Comparison of ENCODE assay signal across 8 mouse cellular contexts in the genomic region with DNA sequence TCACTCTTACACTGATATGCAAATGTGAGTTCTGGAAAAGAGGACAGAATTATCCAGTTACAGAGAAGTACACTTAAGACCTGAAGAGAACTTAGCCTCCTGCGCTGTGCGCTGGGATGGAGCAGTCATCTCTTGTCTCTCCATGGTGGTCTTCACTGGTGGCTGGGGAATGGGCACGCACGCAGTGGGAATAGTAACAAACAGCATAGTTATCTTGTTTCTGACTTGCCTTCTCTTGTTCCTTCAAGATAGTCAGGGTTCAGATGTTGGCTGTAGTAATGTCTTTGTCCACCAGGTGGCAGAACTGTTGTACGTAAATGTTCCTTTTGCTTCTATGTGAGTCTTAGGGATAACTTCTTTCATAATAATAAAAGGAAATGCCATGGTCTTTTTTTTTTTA. TPM values are rescaled to one million over a fixed set of nuclear protein-coding genes. Genes with fewer than 3 reads are reported as not detected.
DNase-seq lines count a peak whose midpoint lies in the region; ATAC-seq and TF ChIP-seq lines count a peak whose summit lies in the region.

No protein-coding gene starts in this region.

- no peak for TF ChIP-seq EP300 in heart, adult 2 months (IDR thresholded peaks at IDR 0.05; ENCODE audit: insufficient read depth, low read depth, low read length)

- no peaks in the 10 kb centered on the region for H3K27me3 ChIP-seq in heart, adult 2 months (ENCODE audit: control insufficient read depth, insufficient read depth, low read length)
- H3K27me3 ChIP-seq in heart, embryonic 11.5 days (ENCODE audit: control insufficient read depth, insufficient read depth, low read length): no peaks in the 10 kb centered on the region
- H3K27me3 ChIP-seq in embryonic facial prominence, embryonic 13.5 days: no peaks in the 10 kb centered on the region
- no peaks in the 10 kb centered on the region for H3K27me3 ChIP-seq in megakaryocyte, embryonic 14.5 days (replicated peaks)

- no peak overlapping the region for H3K9ac ChIP-seq in heart, adult 2 months (ENCODE audit: low read depth, low read length)
- no peak overlapping the region for H3K9ac ChIP-seq in heart, embryonic 11.5 days (ENCODE audit: low read depth, low read length)
- H3K9ac ChIP-seq in embryonic facial prominence, embryonic 13.5 days: no peak overlapping the region

- DNase-seq in heart, adult 2 months: peak; percentile 48 to 60
- DNase-seq in adrenal gland, postnatal 36 days: peak; percentile 58 to 69
- DNase-seq in heart, postnatal 14 days: peak; percentile 67 to 80
- peak; percentile 83 to 85 for DNase-seq in layer of hippocampus, postnatal 10 days (ENCODE audit: low spot score in 2 of 2)
- DNase-seq in spleen, adult 12 weeks (ENCODE audit: low spot score): peak; percentile 49

- H3K36me3 ChIP-seq in heart, adult 2 months (ENCODE audit: control insufficient read depth, insufficient read depth, low read length): no peaks in the 10 kb centered on the region; the same call in none of the 2 replicates
- peaks cover 9% of the 10 kb centered on the region; the same call in 1 of the 2 replicates for H3K36me3 ChIP-seq in heart, embryonic 11.5 days (ENCODE audit: control insufficient read depth, insufficient read depth, low read length)
- H3K36me3 ChIP-seq in embryonic facial prominence, embryonic 13.5 days: peaks cover 15% of the 10 kb centered on the region
- peaks cover 57% of the 10 kb centered on the region for H3K36me3 ChIP-seq in megakaryocyte, embryonic 14.5 days (replicated peaks; ENCODE audit: low read length)

- no peak overlapping the region for H3K4me3 ChIP-seq in heart, adult 2 months
- no peak overlapping the region for H3K4me3 ChIP-seq in heart, embryonic 11.5 days (ENCODE audit: low read depth, low read length)
- H3K4me3 ChIP-seq in embryonic facial prominence, embryonic 13.5 days: no peak overlapping the region
- H3K4me3 ChIP-seq in megakaryocyte, embryonic 14.5 days (replicated peaks): peak overlapping the region; percentile 3

- 34% methylated on average over 5 of the region's 5 CpGs for whole genome bisulfite sequencing in heart, adult 2 months
- WGBS in heart, embryonic 11.5 days (ENCODE audit: insufficient replicate concordance): 21% methylated on average over 5 of the region's 5 CpGs
- WGBS in embryonic facial prominence, embryonic 13.5 days: 27% methylated on average over 5 of the region's 5 CpGs

- H3K27ac ChIP-seq in heart, adult 2 months: no peak overlapping the region
- no peak overlapping the region for H3K27ac ChIP-seq in heart, embryonic 11.5 days (ENCODE audit: low read depth, low read length)
- H3K27ac ChIP-seq in embryonic facial prominence, embryonic 13.5 days: peak overlapping the region; percentile 22; the same call in 1 of the 2 replicates

- no peak for TF ChIP-seq POLR2A in heart, adult 2 months (IDR thresholded peaks at IDR 0.05; ENCODE audit: insufficient read depth, low read depth, low read length)

- peaks cover 3% of the 10 kb centered on the region for H3K79me2 ChIP-seq in heart, adult 2 months (replicated peaks; ENCODE audit: control insufficient read depth, insufficient read depth, low read length)

- no peaks in the 10 kb centered on the region for H3K9me3 ChIP-seq in heart, embryonic 11.5 days (replicated peaks; ENCODE audit: control insufficient read depth, low read length)
- H3K9me3 ChIP-seq in embryonic facial prominence, embryonic 13.5 days: no peaks in the 10 kb centered on the region
- peaks cover 5% of the 10 kb centered on the region for H3K9me3 ChIP-seq in megakaryocyte, embryonic 14.5 days

- TF ChIP-seq CTCF in heart, adult 2 months (IDR thresholded peaks at IDR 0.05): peak; percentile 91

- H3K4me2 ChIP-seq in heart, embryonic 11.5 days: no peak overlapping the region
- no peak overlapping the region for H3K4me2 ChIP-seq in embryonic facial prominence, embryonic 13.5 days

- ATAC-seq in heart, embryonic 11.5 days (replicated peaks; ENCODE audit: insufficient number of reproducible peaks, low FRiP score, low TSS enrichment): no peak
- ATAC-seq in embryonic facial prominence, embryonic 13.5 days (ENCODE audit: insufficient number of reproducible peaks, insufficient read depth, low FRiP score, low TSS enrichment, low read depth): no peak

- intact Hi-C loops in heart, adult 2 months (cut with DNase I): loop anchor here (5.0 kb wide), 2 partner anchors 54 to 149 kb away; no protein-coding TSS in a partner anchor
- intact Hi-C loops in heart, postnatal 14 days (cut with DNase I): loop anchor here (5.0 kb wide), 3 partner anchors 54 to 154 kb away; a partner anchor contains a TSS

- peaks cover 5% of the 10 kb centered on the region for H3K4me1 ChIP-seq in heart, adult 2 months (ENCODE audit: control insufficient read depth, insufficient read depth, low read length)
- 0 out of 2 replicates have a peak, but pooled peaks cover 9% of the 10 kb centered on the region for H3K4me1 ChIP-seq in heart, embryonic 11.5 days (ENCODE audit: control insufficient read depth, insufficient read depth, low read length)
- peaks cover 24% of the 10 kb centered on the region for H3K4me1 ChIP-seq in embryonic facial prominence, embryonic 13.5 days
- H3K4me1 ChIP-seq in megakaryocyte, embryonic 14.5 days: peaks cover 73% of the 10 kb centered on the region

RNA-seq across cellular contexts. Expression of a gene that starts 49.0 kb away (rescaled TPM):
- 10 to 100 TPM; 13.9 to 14.8 TPM for total RNA-seq in heart, adult 2 months (2021)
- polyA plus RNA-seq in heart, adult 2 months (2012; rRNA removed): 5.9 and 9.9 TPM in 2 replicates
- polyA plus RNA-seq in heart, embryonic 11.5 days (2014; fragmentation: Nextera tagmentation; extraction: Ambion mirVana): 11.9 TPM in 2 replicates
- total RNA-seq in adrenal gland, postnatal 36 days (2021): 10 to 100 TPM; 44.1 to 67.8 TPM
- 11.6 and 14.2 TPM in 2 replicates for polyA plus RNA-seq in embryonic facial prominence, embryonic 13.5 days (2015; fragmentation: Nextera tagmentation; extraction: Ambion mirVana)
- 10 to 100 TPM; 22.0 to 22.3 TPM for total RNA-seq in heart, postnatal 14 days (2021)
- 10 to 100 TPM; 18.0 to 19.0 TPM for total RNA-seq in layer of hippocampus, postnatal 10 days (2021)
- 2.9 and 3.3 TPM in 2 replicates for polyA plus RNA-seq in megakaryocyte, embryonic 14.5 days (2012; ENCODE audit: insufficient read depth, low replicate concordance)
